Mouse (Mus musculus): ENCODE data around the gene Mtor. TPM values are rescaled to one million over a fixed set of nuclear protein-coding genes. Genes with fewer than 3 reads are reported as not detected.

Gene Mtor
- polyA plus RNA-seq, 1 experiment, result 75.5 TPM

- H3K27me3 ChIP-seq (ENCODE audit: control insufficient read depth, insufficient read depth, low read length), result no peaks in the 10 kb centered on the region
- TF ChIP-seq CTCF (IDR thresholded peaks at IDR 0.05; ENCODE audit: control insufficient read depth, insufficient read depth, insufficient replicate concordance, low read depth, low read length) (no peak), POLR2A (IDR thresholded peaks at IDR 0.05; ENCODE audit: control insufficient read depth, low read depth, low read length) (no peak)
- H3K36me3 ChIP-seq (ENCODE audit: control insufficient read depth, insufficient read depth, low read length), result peaks cover 3% of the 10 kb centered on the region
- no peaks in the 10 kb centered on the region for H3K4me1 ChIP-seq (ENCODE audit: control insufficient read depth, insufficient read depth, low read length)
- H3K4me3 ChIP-seq (ENCODE audit: control insufficient read depth, low read depth, low read length), result no peak overlapping the region
- peak overlapping the region; percentile 61; the same call in 1 of the 2 replicates for H3K27ac ChIP-seq (ENCODE audit: control insufficient read depth, insufficient read depth, low read depth, low read length)
Measured at GRCm38 (mm10) chr4:148462717-148463116, 14.3 kb downstream of the Mtor start.

GRCm38 (mm10) chr4:148463208-148463960 lies 15.0 kb downstream of the Mtor start:
- peaks cover 3% of the 10 kb centered on the region for H3K36me3 ChIP-seq (ENCODE audit: control insufficient read depth, insufficient read depth, low read length)
- TF ChIP-seq POLR2A (IDR thresholded peaks at IDR 0.05; ENCODE audit: control insufficient read depth, low read depth, low read length) (no peak), CTCF (IDR thresholded peaks at IDR 0.05; ENCODE audit: control insufficient read depth, insufficient read depth, insufficient replicate concordance, low read depth, low read length) (0 out of 2 replicates have a peak, but pooled peaks have one; percentile 1)

GRCm38 (mm10) chr4:148464301-148464700 lies 15.9 kb downstream of the Mtor start:
- TF ChIP-seq POLR2A (IDR thresholded peaks at IDR 0.05; ENCODE audit: control insufficient read depth, low read depth, low read length) (no peak), CTCF (IDR thresholded peaks at IDR 0.05; ENCODE audit: control insufficient read depth, insufficient read depth, insufficient replicate concordance, low read depth, low read length) (no peak)
- peaks cover 3% of the 10 kb centered on the region for H3K36me3 ChIP-seq (ENCODE audit: control insufficient read depth, insufficient read depth, low read length)
- H3K27ac ChIP-seq (ENCODE audit: control insufficient read depth, insufficient read depth, low read depth, low read length), result no peak overlapping the region
- no peaks in the 10 kb centered on the region for H3K4me1 ChIP-seq (ENCODE audit: control insufficient read depth, insufficient read depth, low read length)
- no peak overlapping the region for H3K4me3 ChIP-seq (ENCODE audit: control insufficient read depth, low read depth, low read length)
- no peaks in the 10 kb centered on the region for H3K27me3 ChIP-seq (ENCODE audit: control insufficient read depth, insufficient read depth, low read length)

More at GRCm38 (mm10) chr4:148463208-148463960, 15.0 kb downstream of the Mtor start:
- Histone ChIP-seq H3K4me3 (ENCODE audit: control insufficient read depth, low read depth, low read length) (no peak overlapping the region), H3K27me3 (ENCODE audit: control insufficient read depth, insufficient read depth, low read length) (no peaks in the 10 kb centered on the region), H3K27ac (ENCODE audit: control insufficient read depth, insufficient read depth, low read depth, low read length) (peak overlapping the region; percentile 61; the same call in 1 of the 2 replicates), H3K4me1 (ENCODE audit: control insufficient read depth, insufficient read depth, low read length) (no peaks in the 10 kb centered on the region)

GRCm38 (mm10) chr4:148464869-148465268 lies 16.5 kb downstream of the Mtor start:
- Histone ChIP-seq H3K27me3 (ENCODE audit: control insufficient read depth, insufficient read depth, low read length) (no peaks in the 10 kb centered on the region), H3K36me3 (ENCODE audit: control insufficient read depth, insufficient read depth, low read length) (peaks cover 3% of the 10 kb centered on the region), H3K27ac (ENCODE audit: control insufficient read depth, insufficient read depth, low read depth, low read length) (no peak overlapping the region), H3K4me1 (ENCODE audit: control insufficient read depth, insufficient read depth, low read length) (no peaks in the 10 kb centered on the region), H3K4me3 (ENCODE audit: control insufficient read depth, low read depth, low read length) (no peak overlapping the region)
- TF ChIP-seq POLR2A (IDR thresholded peaks at IDR 0.05; ENCODE audit: control insufficient read depth, low read depth, low read length) (no peak), CTCF (IDR thresholded peaks at IDR 0.05; ENCODE audit: control insufficient read depth, insufficient read depth, insufficient replicate concordance, low read depth, low read length) (no peak)

GRCm38 (mm10) chr4:148466511-148467079 lies 18.2 kb downstream of the Mtor start:
- peaks cover 4% of the 10 kb centered on the region for H3K36me3 ChIP-seq (ENCODE audit: control insufficient read depth, insufficient read depth, low read length)
- H3K4me1 ChIP-seq (ENCODE audit: control insufficient read depth, insufficient read depth, low read length), result no peaks in the 10 kb centered on the region
- no peak overlapping the region for H3K27ac ChIP-seq (ENCODE audit: control insufficient read depth, insufficient read depth, low read depth, low read length)
- no peaks in the 10 kb centered on the region for H3K27me3 ChIP-seq (ENCODE audit: control insufficient read depth, insufficient read depth, low read length)
- H3K4me3 ChIP-seq (ENCODE audit: control insufficient read depth, low read depth, low read length), result no peak overlapping the region
- no peak for TF ChIP-seq CTCF (IDR thresholded peaks at IDR 0.05; ENCODE audit: control insufficient read depth, insufficient read depth, insufficient replicate concordance, low read depth, low read length)
- no peak for TF ChIP-seq POLR2A (IDR thresholded peaks at IDR 0.05; ENCODE audit: control insufficient read depth, low read depth, low read length)

GRCm38 (mm10) chr4:148468396-148468795 lies 20.0 kb downstream of the Mtor start:
- Histone ChIP-seq H3K27ac (ENCODE audit: control insufficient read depth, insufficient read depth, low read depth, low read length) (no peak overlapping the region), H3K36me3 (ENCODE audit: control insufficient read depth, insufficient read depth, low read length) (peaks cover 2% of the 10 kb centered on the region), H3K4me3 (ENCODE audit: control insufficient read depth, low read depth, low read length) (no peak overlapping the region), H3K4me1 (ENCODE audit: control insufficient read depth, insufficient read depth, low read length) (no peaks in the 10 kb centered on the region), H3K27me3 (ENCODE audit: control insufficient read depth, insufficient read depth, low read length) (no peaks in the 10 kb centered on the region)
- TF ChIP-seq POLR2A (IDR thresholded peaks at IDR 0.05; ENCODE audit: control insufficient read depth, low read depth, low read length) (no peak), CTCF (IDR thresholded peaks at IDR 0.05; ENCODE audit: control insufficient read depth, insufficient read depth, insufficient replicate concordance, low read depth, low read length) (no peak)

- Histone ChIP-seq H3K27ac (ENCODE audit: control insufficient read depth, insufficient read depth, low read depth, low read length) (no peak overlapping the region), H3K27me3 (ENCODE audit: control insufficient read depth, insufficient read depth, low read length) (no peaks in the 10 kb centered on the region), H3K4me1 (ENCODE audit: control insufficient read depth, insufficient read depth, low read length) (no peaks in the 10 kb centered on the region), H3K4me3 (ENCODE audit: control insufficient read depth, low read depth, low read length) (no peak overlapping the region), H3K36me3 (ENCODE audit: control insufficient read depth, insufficient read depth, low read length) (peaks cover 3% of the 10 kb centered on the region)
- TF ChIP-seq CTCF (IDR thresholded peaks at IDR 0.05; ENCODE audit: control insufficient read depth, insufficient read depth, insufficient replicate concordance, low read depth, low read length), result no peak
Measured at GRCm38 (mm10) chr4:148469487-148470252, 21.3 kb downstream of the Mtor start.
